Mouse (Mus musculus): ENCODE data around the gene Cep350.
A peak's percentile ranks its signal among the peaks of the same experiment; 100 is the strongest.

Gene Cep350

DNA sequence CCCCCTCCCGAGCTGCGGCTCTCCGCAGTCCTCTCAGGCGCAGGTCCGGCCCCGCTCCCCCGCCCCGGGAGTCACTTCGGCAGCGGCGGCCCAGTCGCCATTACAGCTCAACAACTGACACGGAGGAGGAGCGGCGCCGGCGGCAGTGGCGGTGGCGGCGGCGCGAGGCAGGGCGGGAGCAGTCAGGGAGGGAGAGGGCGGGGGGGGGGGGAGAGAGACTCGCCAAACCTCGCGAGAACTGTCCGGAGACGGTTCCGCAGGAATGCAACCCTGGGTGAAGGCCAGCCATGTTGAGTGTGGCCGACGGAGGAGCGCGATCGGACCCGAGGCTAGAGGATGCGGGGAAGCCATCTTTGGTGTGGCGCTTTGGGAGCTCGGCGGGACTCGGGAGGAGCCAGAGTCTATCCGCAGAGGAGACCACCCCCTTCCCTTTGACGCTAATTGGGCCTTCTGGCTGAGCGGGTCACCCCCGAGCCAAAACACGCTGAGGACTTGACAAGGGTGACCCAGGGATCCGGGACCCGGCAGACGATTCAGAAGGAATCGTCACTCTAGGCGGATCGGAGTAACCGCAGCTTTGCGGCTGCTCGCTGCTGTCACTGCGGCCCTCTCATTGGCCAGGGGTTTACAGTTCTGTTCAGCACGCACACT lies at the start of gene Cep350:
Gene Cep350 (minus strand): TSS at position 188 of the 651 bp plus-strand sequence.
- DNase-seq (ENCODE audit: low spot score) = peak; percentile 96

DNA sequence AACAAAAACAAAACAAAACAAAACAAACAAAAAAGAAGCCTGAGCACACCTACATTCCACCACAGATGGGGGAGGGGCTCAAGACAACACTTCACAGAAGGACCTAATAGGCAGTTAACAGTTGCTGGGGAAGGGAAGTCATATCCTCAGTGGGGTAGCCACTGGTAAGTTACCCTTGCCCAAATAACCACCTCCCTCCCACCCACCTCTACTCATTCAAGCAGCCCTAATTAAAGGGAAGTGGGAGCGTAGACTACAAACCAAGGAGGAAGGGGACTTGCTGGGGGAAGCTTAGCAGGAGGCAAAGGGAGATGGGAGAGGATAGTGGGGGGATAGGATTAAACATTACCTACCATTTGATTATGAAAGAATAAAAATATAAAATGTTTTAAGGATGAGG lies 47.3 kb upstream of the Cep350 start:
- DNase-seq (ENCODE audit: low spot score) = no peak

DNA sequence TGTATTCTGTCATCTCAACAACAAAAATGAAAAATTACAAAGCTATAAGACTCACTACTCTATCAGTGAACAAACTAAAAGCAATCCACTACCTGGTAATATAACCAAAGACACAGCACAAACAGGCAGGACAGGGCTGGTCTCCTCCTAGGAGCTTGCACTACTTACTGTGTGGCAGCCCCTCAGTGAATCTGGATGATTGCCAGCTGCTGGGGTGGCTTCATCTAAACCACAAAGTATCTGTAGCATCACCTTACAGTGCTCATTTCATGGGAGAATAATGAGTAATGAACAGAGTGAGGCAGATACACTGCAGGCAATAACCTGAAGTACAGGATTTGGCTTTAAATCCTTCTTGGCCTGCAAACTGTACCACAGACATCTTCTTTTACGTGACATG lies 46.7 kb upstream of the Cep350 start:
- DNase-seq (ENCODE audit: low spot score) = no peak

DNA sequence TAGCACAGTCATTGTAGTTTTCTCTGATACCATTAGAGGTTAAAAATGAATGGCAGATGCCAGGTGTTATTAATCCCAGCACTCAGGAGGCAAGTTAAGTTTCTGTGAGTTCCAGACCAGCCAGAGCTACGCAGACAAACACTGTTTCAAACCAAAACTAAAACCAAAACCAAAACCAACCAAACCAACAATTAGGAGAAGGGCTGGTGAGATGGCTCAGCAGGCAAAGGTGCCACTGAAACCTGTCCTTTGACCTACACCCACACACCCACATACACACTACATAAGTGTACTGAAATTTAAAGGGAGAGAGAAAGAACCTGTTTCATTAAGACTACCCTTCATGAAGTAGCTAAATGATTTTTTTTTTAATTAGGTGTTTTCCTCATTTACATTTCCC lies 35.9 kb upstream of the Cep350 start:
- DNase-seq (ENCODE audit: low spot score) = no peak

DNA sequence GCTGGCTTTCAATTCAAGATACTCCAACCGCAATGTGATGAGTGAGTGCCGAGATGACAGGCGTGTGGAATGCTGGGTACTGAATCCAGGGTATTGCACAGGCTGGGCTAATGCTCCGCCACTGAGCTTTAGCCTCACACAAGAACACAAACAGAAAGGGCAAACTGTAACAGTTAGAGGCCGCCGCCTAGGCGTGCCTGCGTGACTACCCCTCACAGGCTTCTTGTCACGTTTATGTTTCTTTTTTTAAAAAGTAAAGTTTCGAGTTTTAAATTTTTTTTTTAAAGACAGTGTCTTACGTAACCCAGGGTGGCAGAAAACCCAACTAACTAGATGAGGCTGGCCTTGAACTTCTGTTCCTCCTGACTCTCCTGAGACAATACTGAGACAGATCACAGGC lies 32.9 kb upstream of the Cep350 start:
- DNase-seq (ENCODE audit: low spot score) = no peak

DNA sequence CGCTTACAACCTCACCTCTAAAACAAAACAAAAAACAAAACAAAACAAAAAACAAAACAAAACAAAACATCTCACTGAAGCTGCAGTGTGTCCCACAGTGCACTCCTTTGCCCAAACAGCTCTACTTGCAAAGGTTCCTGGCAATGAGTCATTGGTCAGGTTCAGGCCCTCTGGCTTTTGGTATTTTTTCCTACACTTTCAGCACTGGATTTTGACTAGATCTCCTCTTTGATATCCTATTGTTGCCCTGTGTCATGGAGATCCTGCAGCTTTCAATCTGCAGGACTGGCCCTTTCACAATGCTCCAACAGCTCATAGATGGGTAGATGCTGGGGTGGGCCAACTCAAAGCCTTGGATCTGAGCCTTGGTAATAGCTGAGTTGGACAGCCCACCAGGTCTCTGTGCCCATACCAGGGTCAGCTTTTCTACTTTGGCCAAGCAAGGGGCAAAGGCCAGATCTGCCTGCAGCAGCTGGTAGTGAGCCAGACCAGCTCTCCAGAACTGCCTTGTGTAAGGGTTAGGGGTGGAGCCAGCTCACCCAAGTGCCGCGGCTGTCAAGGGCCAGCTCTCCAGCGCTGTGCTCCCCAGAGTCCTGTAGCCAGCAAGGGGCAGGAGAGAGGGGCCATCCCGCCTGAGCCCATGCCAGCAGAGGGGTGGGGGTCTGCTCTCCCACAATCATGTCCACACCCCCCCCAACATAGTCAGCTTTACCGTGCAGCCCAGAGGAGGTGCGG lies 30.3 kb upstream of the Cep350 start:
- no peak for DNase-seq (ENCODE audit: low spot score)

DNA sequence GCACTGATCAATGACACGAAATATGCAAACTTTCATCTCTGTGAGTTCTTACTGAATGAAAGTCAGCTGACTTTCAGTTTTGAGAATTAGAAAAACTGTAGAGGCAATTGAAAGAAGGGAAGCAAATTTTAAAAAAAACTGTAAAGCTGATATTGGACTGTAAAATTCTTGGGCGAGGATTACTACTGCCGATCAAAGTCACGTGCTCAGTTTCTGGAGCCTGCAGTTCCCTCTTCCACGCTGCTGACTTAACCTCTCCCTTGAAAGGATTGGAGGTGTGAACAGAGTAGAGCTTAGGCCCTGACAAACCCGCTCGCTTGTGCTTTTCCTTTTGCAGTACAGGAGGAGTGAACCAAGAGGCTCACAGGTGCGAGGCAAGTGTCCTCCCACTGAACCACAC lies 29.3 kb upstream of the Cep350 start:
- DNase-seq (ENCODE audit: low spot score) = no peak

DNA sequence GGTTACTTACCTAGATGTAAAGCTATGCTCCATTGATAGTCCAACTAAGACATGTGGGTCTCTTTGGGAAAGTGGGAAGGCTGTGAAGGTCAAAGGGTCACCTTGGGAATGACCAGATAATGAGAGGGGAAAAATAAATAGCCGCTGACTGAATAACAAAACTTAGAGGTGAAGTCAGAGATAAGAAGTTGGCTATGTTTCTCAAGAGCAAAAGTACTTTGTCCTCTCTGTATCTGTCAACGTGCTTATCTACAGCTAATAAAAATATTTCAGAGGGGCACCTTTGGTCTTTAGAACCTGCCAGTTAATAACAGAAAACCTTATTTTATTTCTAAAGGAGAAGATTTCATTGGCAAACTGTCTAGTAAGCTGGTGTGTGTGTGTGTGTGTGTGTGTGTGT lies 22.6 kb upstream of the Cep350 start:
- DNase-seq (ENCODE audit: low spot score) = no peak

DNA sequence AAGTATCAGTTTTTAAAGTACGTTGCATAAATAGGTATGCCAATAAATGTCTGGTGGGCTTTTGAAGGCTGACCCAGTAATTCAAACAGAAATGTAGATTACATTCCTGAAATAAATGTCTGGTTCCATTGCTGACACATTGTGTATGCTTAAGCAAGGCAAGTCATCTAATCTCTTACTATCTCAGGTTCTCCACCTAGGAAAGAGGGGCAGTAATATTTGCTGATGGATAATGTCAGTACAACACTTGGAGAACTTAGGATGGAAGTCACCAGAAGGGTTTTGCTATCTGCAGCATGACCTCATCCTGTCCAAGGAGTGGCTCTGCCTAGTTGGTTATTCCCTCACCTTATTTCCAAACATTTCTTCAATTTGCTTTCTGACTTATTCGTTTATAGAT lies 21.5 kb upstream of the Cep350 start:
- no peak for DNase-seq (ENCODE audit: low spot score)

DNA sequence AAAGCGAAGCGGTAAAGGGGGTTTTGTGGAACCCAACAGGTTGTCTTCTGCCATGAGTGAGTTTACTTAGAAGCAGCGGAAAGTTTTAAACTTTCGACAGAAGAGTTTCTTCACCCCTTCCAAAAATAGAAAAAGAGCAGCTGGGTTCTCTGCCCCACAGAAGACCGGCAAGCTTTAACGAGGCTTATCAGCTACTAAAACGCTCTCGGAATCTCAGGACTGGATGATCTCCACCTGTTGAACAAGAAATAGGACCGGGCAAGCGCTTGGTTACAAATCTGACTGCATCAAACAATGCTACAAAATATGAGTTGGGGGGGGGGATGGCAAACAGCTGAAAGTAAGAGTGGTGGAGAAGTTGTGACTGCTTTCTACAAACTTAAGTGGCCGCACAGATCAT lies 17.3 kb upstream of the Cep350 start:
- no peak for DNase-seq (ENCODE audit: low spot score)

DNA sequence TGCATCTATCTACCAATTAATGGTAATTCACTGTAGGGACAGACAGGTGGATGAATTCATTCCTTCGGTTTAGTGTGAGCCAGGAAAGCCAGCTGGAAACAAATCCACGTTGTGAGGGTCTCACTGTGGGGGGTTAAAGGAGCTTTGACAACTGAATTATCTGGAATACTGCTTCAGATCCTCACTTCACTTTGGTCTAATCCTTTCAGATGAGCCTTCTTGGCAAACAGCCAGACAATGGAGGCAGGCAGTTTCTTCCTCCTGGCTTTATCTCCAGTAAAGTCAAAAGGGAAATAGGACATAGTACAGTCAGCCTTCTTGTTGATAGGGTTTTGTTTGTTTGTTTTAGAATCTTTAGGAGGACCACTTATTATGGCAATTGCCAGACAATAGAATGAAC lies 16.3 kb upstream of the Cep350 start:
- DNase-seq (ENCODE audit: low spot score) = no peak

DNA sequence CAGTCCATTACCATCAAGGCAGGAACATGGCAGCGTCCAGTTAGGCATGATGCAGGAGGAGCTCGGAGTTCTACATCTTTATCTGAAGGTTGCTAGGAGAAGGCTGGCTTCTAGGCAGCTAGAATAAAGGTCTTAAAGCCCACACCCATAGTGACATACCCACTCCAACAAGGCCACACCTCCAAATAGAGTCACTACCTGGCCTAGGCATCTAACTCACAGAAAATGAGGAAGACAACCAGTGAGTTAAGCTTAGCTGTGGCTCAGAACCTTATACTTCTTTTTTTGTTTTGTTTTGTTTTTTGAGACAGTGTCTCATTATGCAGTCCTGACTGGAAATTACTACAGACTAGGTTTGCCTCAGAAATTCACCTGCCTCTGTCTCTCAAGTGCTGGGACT lies 14.6 kb upstream of the Cep350 start:
- no peak for DNase-seq (ENCODE audit: low spot score)

DNA sequence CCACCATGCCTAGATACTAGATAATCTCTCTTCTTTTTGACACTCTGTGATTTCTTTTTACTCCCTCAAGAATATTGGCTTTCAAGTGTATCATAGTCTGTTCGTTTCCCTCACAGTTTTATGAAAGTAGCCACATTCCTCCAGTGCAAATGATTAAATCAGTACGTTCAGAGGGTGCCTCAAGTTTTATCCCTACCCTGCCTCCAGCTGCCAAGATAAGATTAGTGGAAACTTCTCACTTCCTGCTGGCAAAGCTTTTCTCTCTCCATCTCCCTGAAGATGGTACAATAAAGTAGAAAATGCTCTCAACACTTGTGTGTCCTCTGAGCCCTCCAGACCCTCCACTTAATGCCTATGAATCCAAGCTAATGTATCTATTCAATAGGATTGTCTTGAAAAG lies 1.9 kb upstream of the Cep350 start:
- no peak for DNase-seq (ENCODE audit: low spot score)

DNA sequence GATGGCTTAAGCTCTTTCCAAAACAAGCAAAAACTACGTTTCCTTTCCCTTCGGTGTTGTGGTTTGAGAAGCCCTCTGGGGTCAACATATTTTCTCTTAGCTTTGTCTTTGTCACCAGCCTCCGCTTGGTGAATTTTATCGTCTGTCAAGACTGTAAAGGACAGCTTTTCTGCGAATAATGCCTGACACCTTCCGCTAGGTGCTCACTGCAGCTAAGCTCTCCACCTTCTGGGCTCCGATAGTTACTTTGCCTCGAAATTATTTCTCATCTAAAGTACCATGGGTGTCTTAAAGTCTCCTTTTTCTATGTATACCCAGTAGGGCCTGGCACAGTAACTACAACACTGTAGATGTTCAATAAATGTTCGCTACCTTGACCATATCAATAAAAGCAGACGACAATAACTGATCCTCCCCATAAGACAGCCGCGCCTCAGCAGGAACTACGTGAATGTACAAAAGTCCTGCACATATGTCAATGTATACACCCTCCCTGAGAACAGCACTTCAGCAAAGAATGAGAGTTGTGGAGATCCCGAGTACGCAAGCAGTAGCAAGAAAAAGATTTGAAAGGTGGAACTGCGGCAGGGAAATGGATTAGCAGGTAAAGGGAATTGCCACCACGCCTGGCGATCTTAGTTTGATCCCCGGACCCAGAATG lies 794 bp upstream of the Cep350 start:
- DNase-seq (ENCODE audit: low spot score) = no peak

DNA sequence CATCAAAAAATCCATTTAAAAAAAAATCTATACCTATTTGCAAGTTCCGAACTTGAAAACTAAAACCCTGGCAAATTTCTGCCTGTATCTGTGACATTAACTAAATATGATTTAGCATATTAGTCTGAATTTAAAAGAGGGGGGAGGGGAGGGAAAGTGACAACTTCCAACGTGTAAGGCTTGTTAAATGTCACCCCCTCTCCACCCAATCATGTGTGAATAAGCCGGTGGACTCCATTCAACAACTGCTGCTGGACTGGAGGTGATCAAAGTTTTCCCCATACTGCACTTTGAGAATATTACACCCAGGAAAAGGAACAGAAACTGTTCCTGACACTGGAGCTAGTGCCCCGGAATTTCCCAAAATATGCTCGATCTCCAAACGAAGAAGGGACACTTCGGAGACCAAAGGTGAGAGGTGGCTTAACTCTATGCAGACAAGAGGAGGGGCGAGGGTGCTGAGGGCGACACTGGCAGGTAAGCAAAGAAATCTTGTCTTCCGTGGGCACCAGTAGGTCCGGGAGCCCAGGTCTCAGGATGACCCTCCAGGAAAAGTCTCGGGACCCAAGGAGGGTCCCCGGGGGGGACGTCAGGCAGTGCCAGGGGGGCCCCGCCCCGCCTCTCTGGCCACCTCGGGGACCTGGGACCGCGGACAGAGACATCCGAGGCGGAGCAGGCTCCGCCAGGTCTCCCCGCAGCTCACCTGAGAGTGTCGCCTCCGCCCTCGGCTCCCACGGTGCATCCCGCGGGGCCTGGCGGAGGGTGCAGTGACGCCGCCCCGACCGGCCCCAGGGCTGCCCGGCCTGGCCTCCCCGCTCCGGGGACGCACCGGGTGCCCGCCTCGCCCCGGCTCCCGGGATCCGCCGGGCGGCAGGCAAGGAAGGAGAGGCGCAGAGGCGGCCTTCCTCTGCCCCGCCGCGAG lies 648 bp downstream of the Cep350 start:
- peak; percentile 1 for DNase-seq (ENCODE audit: low spot score)

DNA sequence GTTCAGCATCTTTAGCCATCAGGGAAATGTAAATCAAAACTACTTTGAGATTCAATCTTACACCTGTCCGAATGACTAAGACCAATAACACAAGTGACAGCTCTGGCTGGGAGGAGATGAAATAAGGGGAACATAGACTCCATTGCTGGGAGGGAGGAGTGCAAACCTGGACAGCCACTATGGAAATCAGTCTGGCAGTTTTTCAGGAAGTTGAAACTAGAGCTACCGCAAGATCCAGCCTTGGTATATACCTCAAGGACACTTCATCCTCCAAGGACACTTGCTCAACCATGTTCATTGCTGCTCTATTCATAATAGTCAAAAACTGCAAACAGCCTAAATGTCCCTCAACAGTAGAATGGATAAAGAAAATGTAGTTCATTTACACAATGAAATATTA lies 23.9 kb downstream of the Cep350 start:
- no peak for DNase-seq (ENCODE audit: low spot score)

DNA sequence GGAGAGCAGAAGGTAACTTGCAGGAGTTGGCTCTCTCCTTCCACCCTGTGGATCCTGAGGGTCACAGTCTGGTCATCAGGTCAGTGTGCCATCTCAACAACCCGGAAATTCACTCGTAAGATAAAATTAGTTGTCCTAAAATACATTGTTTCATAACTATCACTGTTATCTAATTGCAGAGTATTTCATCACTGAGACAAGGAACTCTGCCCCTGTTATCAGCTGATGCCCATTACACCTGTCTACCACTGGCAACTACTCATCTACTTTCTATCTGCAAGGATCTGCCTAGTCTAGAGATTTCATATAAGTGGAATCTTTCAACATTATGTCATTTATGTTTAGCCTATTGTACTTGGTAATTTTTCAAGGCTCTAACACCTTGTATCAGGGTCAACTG lies 28.7 kb downstream of the Cep350 start:
- DNase-seq (ENCODE audit: low spot score) = no peak

DNA sequence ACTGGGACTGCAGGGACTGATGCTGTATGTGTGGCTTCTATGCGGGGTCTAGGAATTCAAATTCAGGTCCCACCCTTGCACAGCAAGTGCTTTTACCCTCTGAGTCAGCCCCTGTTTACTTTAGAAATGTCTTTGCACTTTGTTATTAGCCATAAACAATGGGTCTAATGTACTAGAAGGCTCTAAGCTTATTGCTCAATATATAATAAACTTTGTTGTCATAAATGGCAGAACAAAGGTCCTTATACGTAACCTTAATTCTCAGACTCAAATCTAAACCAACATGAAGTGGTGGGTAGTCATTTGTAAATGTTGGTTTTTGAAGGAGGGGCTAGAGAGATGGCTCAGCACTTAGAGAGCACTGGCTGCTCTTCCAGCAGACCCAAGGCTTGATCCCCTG lies 35.6 kb downstream of the Cep350 start:
- DNase-seq (ENCODE audit: low spot score) = no peak

DNA sequence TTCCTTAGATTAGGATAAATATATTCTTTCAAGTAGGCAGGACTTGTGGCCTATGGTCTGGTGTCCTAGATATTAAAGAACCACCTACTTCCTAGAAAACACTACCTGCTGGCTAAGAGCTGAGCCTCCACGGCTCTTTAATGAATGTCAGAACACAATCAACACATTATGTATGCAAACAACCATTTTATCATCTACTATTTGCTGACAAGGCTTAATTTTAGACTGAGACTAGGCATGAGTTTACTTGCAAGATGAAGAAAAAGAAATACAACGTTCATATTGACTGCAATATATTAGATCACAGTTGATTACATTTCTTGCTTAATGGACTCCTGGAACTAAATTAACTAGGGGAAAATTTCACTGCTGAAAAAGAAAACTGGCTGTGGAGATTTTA lies 38.4 kb downstream of the Cep350 start:
- no peak for DNase-seq (ENCODE audit: low spot score)

DNA sequence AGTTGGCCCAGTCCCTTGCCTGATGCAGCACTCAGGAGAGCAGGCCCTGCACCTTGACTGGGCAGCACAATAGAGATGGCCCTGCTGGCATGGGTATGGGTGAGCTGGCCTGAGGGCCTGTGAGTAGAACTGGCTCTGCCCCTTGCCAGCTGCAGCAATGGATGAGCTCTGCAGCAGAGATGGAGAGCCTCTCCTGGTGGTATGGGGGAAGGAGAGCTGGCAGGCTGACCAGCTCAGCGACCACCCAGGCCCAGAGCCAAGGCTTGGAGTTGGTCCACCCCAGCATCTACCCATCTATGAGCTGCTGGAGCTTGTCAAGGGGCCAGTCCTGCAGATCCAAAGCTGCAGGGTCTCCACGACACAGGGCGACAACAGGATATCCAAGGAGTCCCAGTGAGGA lies 69.5 kb downstream of the Cep350 start:
- no peak for DNase-seq (ENCODE audit: low spot score)

DNA sequence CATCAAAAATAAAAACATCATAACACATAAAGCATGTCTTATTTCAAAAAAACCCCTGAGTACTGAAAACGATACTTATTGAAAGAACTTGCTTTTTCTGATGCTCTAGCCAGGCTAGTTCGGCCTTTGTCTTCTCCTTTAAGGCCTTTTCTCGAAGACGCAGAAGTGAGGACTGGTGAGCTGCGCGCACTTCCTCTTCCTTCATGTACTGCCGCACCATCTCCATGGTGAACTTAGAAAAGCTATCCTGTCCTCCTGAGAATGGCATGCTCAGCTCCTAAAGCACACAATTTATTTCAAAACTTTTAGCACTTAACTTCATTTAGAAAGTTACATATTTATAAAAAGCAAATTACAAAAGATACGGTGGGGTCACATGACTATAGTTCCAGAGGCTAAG lies 71.7 kb downstream of the Cep350 start:
- DNase-seq (ENCODE audit: low spot score) = no peak

DNA sequence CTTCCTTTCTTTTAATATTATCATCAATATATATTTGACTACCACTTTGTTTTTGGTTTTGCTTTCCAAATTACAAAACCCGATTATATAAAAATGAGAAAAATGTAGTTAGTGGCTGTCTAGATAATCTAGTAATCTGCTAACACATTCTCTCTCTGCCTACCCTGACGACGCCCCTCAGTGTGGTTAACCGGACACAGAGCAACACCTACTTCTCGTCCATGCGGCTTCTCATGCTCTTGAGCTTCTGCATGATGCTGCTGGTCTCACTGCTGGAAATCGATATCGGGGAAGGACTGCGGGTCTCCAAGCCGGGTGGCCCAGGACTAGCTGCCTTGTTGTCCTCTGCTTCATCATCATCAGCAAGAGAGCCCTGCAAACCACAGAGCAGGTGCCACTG lies 78.7 kb downstream of the Cep350 start:
- no peak for DNase-seq (ENCODE audit: low spot score)

DNA sequence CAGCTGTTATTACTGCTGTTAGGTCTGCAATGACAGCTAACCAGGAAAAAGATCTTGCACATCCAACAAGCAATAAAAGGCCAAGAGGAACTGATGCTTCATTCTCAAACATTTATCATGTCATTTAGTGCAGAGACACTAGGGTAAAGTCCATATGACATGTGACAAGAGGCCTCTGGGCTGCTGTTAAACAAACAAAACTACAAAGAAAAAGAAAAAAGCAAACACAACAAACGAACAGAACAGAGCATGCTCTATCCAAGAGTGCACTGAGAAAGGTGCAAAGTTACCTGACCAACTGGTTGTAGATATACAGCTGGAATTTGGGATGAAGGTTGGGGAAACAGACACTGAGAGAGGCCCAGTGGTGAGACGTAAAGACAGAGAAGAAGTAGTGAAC lies 86.2 kb downstream of the Cep350 start:
- no peak for DNase-seq (ENCODE audit: low spot score)
